Mouse (Mus musculus) liver, postnatal 0 days (tissue): ENCODE results near the gene Fam227a.

Source experiments
- CTCF ChIP-seq: sonication (generic); IDR thresholded peaks from 2 replicates; pipeline ENCODE4 v1.5.1; 2016; ENCODE audit warnings: antibody characterized with exemption, low read depth
- EP300 ChIP-seq: IDR thresholded peaks from 2 replicates; pipeline ENCODE4 v1.6.1; 2016; ENCODE audit warnings: antibody characterized with exemption, low read depth, mild to moderate bottlenecking

DNA sequence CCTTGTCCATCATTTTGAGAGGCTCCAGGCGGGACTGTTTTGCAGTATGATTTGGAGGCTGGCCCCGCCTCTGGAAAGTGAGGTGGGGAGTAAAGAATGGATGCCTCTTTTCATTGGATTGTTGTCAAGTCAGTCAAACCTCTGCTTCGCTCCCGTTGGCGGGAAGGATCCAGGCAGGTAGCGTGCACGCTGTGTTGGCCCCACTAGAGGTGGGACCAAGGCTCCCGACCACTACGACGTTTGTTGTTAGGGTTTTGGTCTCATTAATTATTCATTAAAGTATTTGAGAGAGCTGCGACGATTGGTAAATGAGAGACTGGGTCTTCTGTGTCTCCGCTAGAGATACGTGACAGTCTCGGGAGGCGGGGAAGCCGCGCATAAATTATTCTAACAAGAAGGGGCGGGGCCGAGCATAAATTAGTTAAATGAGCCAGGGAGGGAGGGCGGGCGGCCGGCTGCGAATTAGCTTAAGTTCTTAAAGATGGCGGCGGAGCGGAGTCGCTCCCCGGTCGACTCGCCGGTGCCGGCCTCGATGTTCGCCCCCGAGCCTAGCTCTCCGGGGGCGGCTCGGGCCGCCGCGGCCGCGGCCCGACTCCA is 31.8 kb upstream of the Fam227a start, which contains the start of gene Gtpbp1:
- TF ChIP-seq CTCF (no peak), EP300 (peak; percentile 76; the same call in 1 of the 2 replicates)
